Mouse (Mus musculus): ENCODE measurements at regions not wholly inside any gene's neighbourhood (a gene's known extent, or its start where the extent isn't known, plus 50 kb on each side); places are given as distances from the start of the nearest gene placed in this dataset.
"Not testable (repeated sequence)": the region's sequence is repeated elsewhere in the genome, so short reads cannot be mapped to it uniquely, and the experiment has no call there.

DNA sequence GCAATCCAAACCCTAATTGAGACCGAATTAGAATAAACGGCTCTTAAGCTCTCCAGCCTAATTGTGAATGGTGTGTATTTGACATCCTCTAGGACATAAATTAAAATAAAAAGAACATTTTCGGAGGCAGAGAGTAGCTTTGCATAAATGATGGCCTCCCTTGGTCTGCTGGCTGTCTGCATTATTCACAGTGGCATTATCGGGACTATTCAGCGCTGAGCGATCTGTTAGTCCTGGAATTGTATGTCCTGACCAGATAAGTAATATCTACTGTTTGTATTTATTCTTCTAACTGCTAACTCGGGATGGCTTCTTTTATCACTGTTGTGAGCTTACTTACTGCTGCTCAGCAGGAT, 299.6 kb downstream of the Chl1 start:
- no peak for DNase-seq

DNA sequence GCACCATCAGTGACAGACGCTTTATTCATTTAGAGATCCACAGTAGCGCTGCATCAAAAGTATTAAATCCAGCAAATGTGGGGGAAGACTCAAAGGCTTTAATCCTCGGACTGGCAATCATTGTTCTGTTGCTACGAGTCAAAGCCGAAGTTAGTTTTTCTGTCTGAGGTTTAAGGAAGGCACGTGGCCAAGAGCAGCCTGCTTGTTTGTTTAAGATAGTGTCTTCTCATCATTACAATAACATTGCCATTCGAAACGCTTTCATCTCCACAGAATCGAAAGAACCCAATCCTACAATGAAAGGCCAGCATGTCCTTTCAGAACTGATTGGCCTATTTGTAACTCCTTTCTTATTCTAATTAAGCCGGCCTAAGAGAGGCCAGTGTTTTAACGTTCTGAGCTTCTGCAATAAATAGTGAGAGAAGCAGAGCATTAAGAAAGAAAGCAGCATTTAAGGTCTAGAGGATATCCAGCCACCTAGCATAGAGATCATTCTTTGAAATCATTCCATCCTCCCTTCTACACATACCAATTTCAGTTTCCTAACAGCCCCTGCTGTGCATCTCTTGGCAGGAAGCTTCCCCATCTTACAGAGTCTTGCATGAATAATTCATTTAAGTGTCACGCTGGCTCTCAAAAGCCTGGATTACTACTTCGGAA, 300.1 kb downstream of the Chl1 start:
- DNase-seq = no peak

DNA sequence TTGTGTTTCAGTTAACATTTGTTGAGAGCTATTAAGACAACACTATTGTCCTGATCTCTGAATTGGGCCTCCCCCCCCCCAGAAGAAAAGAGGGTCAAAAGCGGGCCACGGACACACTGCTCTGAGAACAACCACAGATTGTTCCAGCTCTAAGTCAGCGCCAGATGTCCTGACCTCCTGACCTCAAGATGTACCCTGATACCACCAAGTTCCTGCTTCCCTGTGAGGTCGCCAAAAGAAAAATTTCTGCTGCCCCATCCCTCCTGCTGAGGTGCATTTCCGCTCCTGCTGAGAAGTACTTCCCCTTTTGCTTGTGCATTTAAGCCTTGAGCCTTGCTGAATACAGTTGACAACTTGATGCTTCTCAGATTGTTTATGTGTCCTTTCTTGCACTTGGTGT, 306.0 kb downstream of the Chl1 start:
- not testable (repeated sequence) for DNase-seq

DNA sequence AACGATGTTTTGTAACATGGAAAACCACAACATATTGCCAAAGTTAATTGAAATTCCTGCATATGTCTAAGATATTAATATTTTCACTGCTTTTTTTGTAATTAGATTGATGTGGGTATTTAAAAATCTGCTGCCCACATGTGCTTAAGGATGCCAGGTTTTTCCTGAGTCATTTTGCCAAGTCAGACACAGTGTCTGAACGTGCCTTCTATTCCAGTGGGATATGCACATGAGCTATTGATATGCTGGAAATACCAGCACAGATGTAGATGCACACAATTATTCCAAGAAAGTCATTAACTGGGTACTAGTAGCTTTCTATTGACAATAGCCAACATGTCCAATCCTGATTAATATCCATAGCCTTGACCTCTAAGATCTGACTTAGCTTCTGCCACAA, 315.7 kb downstream of the Chl1 start:
- no peak for DNase-seq

- no peak for DNase-seq
Observed at GRCm38 (mm10) chr6:103827623-103828022, 317.2 kb downstream of the Chl1 start.

GRCm38 (mm10) chr6:103828866-103829265, 318.5 kb downstream of the Chl1 start:
- DNase-seq = no peak

- no peak for DNase-seq
Observed at GRCm38 (mm10) chr6:103832301-103832700, 321.9 kb downstream of the Chl1 start.

GRCm38 (mm10) chr6:103832808-103833207, 322.4 kb downstream of the Chl1 start:
- no peak for DNase-seq

DNA sequence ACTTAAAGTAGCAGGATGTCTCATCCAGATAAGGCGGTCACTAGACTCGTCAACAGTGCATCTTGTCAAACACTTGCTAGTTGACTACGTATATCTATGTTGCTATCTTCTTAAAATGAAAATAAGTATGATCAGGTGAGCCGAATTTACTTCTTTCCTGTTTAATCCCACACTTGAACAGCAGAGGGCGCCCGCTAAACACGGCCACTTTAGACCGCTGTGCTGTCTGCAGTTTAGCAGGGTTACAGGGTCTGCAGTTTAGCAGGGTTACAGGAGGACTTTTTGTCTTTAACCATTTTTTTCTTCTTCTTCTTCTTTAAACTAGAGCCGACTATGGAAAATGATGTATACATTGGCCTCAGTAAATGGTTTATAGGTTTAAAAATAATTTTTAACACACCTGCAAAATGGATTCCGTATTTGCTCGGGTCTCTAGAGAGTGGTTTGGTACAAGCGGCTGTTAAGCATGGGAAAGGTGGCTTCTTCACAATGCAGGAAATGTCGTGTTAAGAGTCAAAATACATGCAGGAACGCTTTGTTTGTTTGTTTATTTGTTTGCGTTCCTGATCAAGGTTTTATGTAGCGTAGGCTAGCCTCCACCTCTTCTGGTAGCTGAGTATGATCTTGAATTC, 323.2 kb downstream of the Chl1 start:
- peak; percentile 67 to 72 for DNase-seq

DNA sequence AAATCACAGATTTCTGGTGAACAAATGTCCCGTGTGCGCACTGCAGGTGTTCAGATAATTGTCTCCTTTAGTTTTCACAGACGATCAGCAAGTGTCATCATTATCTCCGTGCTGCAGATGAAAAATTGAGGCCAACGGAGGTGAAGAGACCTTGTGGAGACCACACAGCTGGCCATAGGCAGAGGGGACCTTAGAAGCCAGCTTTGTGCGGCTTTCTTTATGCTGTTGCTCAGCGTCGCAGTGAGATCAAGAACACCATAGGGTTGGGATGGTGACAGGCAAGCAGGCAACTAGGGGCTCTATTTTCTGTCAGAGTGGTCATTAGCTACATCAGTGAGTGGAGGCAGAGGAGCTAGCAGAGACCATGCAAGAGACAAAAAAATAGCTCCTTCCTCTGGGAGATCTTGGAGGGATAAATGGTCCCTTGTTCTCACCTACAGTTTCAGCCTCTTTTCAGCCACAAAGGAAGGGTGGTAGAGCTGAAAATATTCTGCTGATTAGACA, 324.4 kb downstream of the Chl1 start:
- DNase-seq = no peak

GRCm38 (mm10) chr6:103859787-103860186, 349.4 kb downstream of the Chl1 start:
- no peak for DNase-seq

DNA sequence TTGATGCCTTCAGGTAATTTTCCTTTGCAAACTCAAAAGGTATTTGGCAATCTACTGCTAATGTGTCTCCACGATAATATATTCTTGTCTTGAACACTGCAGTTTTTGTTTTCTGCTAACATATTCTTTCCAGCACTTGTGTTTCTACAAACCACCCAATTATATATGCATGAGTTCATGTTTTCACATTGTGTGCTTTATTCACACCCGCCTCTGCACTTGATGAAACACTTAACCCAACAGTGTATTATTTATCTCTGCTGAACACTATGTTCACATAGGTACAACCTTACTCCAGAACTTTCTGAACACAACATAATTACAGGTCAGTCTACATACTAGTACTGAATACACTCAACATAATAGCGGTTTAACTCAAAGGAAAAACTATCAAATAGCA, 383.1 kb downstream of the Chl1 start:
- no peak for DNase-seq

DNA sequence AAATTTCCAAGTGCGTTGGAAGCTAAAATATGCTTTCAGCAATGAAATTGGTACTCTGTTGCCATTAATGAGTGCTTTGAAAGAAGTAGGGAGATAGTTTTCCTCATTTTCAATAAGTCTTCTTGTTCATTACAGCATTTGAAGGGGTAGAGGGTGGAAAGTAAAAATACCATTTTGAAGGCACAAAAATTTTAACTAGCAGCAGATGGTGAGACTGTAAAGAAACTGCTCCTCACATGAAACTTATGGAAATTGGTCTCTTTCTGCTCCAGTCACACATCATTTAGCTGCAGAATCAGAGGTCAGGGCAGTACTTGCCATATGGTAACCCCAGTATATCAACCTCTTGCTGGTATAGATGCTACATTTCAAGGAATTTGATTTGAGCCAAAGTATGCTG, 414.1 kb downstream of the Chl1 start:
- no peak for DNase-seq

DNA sequence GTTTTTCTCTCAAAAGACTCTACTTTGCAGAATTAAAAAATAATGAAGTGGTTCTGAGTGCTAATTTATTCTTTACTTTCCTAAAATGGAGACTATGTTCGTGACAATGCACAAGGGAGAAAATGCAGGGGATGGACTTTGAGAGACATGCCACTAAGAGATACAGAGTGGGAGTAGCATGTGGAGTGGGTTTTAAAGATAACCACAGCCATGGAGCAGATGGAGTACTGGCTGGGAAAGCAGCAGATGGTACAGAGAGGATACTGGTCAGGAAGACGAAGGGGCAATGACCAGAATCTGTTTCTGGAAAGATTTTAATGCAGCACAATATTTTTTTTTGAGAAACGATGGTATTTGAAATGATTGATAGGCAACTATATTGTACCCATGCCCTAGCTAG, 416.7 kb downstream of the Chl1 start:
- no peak for DNase-seq

DNA sequence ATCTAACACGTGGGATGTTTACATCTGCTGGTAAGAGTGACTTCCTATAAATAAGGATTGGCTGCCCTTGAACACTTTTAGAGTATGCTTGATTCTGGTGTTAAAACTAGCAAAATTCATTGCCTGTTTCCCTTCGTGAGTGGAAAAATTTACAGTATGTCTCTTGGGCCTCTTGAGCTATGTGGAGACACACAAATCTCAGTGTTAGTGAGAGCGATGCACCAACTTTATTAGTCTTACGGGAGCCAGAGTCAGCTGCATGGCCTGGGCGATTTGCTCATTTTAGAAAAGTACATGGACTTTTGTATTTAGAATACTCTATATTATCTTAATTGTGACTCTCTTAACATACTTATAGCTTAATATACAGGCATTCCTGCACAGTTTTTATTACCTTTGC, 430.0 kb downstream of the Chl1 start:
- DNase-seq = no peak

DNA sequence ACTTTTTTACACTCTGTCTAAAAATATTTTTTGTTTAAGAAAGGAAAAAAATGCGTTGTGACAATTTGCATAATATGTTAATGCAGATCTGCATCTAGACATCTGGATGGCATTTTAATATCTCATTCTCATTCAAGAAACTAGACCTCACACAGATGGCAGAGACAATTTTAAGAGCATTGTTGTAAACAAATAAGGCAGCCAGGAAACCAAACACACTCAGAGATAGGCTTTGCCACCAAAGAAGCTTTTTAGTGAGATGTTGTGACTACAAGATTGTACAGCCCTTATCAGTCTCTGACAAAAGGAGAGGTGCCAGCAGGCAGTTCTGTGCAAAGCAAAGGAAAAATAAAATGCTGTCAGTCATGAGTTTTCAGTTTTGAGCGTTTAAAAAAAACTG, 434.0 kb downstream of the Chl1 start:
- no peak for DNase-seq

- DNase-seq = no peak
Observed at GRCm38 (mm10) chr6:103947474-103947873, 437.1 kb downstream of the Chl1 start.

DNA sequence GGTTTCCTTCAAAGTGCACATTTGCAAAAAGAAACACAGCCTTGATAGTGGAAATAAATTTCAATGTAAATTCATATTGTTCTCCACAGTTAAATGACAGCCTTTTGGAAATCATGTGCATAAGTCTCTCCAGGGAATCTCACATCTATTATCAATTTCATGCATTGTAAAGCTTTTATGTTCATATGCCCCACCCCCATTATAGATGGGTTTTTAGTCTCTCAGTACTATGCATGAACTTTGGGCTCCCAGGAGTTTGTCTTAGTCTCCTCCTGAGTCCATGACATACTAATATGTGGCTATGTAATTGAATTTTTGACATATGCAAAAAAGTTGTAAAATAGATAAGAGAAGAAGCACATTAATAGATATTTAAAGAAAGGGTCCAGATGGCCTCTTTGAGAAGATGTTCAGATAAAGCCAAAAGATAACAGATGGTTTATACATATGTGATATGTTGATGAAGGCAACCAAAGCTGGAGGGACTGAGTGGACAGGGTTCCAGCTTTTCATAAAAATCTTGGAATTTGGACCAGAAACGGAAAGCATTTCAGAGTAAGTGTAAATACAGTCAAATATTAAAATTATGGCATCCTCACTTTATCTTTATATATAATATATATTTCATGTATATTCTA, 442.9 kb downstream of the Chl1 start:
- no peak for DNase-seq

GRCm38 (mm10) chr6:103959002-103959401, 448.6 kb downstream of the Chl1 start:
- no peak for DNase-seq

GRCm38 (mm10) chr6:103967811-103968420, 457.5 kb downstream of the Chl1 start:
- DNase-seq = no peak

GRCm38 (mm10) chr6:103999186-103999585, 488.8 kb downstream of the Chl1 start:
- DNase-seq = no peak

- DNase-seq = peak; percentile 88
Observed at GRCm38 (mm10) chr6:104028439-104029091, 464.0 kb upstream of the Cntn6 start.

- DNase-seq = no peak
Observed at GRCm38 (mm10) chr6:104038853-104039252, 453.7 kb upstream of the Cntn6 start.

All from kidney, postnatal 4 days (tissue).